Mouse (Mus musculus) intestine, embryonic 14.5 days (tissue): ENCODE results near the gene B3galnt1. TPM values are rescaled to one million over a fixed set of nuclear protein-coding genes. Genes with fewer than 3 reads are reported as not detected.
A peak's percentile ranks its signal among the peaks of the same experiment; 100 is the strongest.

Experiments used
- ATAC-seq: fragments of 200-750 bp; cut with Nextera tagmentation; replicated peaks from 2 replicates; pipeline ENCODE4 v1.8.0; 2017; ENCODE audit warnings: low read depth, moderate number of reproducible peaks, moderate TSS enrichment, moderate library complexity; ENCODE audit not compliant: low FRiP score, low TSS enrichment
- DNase-seq: peaks from one replicate; pipeline ENCODE4 v3.0.0-alpha.2; 2018; ENCODE audit warnings: low spot score
- H3K27ac ChIP-seq: fragments of 300-500 bp; sonication (generic); 2 replicates; pipeline ENCODE4 v1.5.1; 2014; ENCODE audit warnings: low read depth, mild to moderate bottlenecking, control low read depth
- H3K27me3 ChIP-seq: fragments of 300-500 bp; sonication (generic); replicated peaks from 2 replicates; pipeline ENCODE4 v1.6.1; 2014; ENCODE audit warnings: low read length, control low read depth; ENCODE audit not compliant: control insufficient read depth, insufficient read depth
- H3K36me3 ChIP-seq: fragments of 300-500 bp; sonication (generic); 2 replicates; pipeline ENCODE4 v1.6.1; 2014; ENCODE audit warnings: low read length, control low read depth; ENCODE audit not compliant: control insufficient read depth, insufficient read depth
- H3K4me1 ChIP-seq: fragments of 300-500 bp; sonication (generic); replicated peaks from 2 replicates; pipeline ENCODE4 v1.6.1; 2014; ENCODE audit warnings: low read length, control low read depth, mixed read lengths; ENCODE audit not compliant: control insufficient read depth, insufficient read depth
- H3K4me2 ChIP-seq: fragments of 300-500 bp; sonication (generic); 2 replicates; pipeline ENCODE4 v1.6.1; 2014; ENCODE audit warnings: low read length
- H3K4me3 ChIP-seq: fragments of 300-500 bp; sonication (generic); 2 replicates; pipeline ENCODE4 v1.5.1; 2014; ENCODE audit warnings: low read depth, low read length, control low read depth, mixed read lengths
- H3K9ac ChIP-seq: fragments of 300-500 bp; sonication (generic); 2 replicates; pipeline ENCODE4 v1.6.1; 2014; ENCODE audit warnings: mild to moderate bottlenecking, low read length
- H3K9me3 ChIP-seq: fragments of 300-500 bp; sonication (generic); 2 replicates; pipeline ENCODE4 v1.6.1; 2016; ENCODE audit warnings: low read length, control low read depth; ENCODE audit not compliant: control insufficient read depth
- WGBS: fragments of 180-500 bp; shearing (Covaris S2); extraction: QIAGEN DNeasy Blood & Tissue Kit; methylation state at CpG from one replicate; pipeline ENCODE4 v1.1.7; 2014; 5-methylcytosine and 5-hydroxymethylcytosine counted together
- polyA plus RNA-seq: library from polyadenylated mRNA; unstranded; fragments of >200 nt; fragmentation: Nextera tagmentation; extraction: Ambion mirVana; gene quantifications from 2 replicates; pipeline ENCODE4 v1.2.1, GENCODE M21; 2014

Gene B3galnt1
- polyA plus RNA-seq, 1 experiment from 2014 or later: 36.5 TPM

- H3K4me3 ChIP-seq: no peak overlapping the region
- ATAC-seq (no peak), DNase-seq (no peak)
- H3K9ac ChIP-seq: no peak overlapping the region
- no peaks in the 10 kb centered on the region for H3K27me3 ChIP-seq
- no peaks in the 10 kb centered on the region for H3K9me3 ChIP-seq
- no peaks in the 10 kb centered on the region for H3K4me1 ChIP-seq
- no peak overlapping the region for H3K27ac ChIP-seq
- WGBS: 78% methylated on average over 1 of the region's 1 CpGs
- H3K4me2 ChIP-seq: no peak overlapping the region
- H3K36me3 ChIP-seq: no peaks in the 10 kb centered on the region
Observed at GRCm38 (mm10) chr3:69606923-69607322, 8.2 kb upstream of the B3galnt1 start.

DNA sequence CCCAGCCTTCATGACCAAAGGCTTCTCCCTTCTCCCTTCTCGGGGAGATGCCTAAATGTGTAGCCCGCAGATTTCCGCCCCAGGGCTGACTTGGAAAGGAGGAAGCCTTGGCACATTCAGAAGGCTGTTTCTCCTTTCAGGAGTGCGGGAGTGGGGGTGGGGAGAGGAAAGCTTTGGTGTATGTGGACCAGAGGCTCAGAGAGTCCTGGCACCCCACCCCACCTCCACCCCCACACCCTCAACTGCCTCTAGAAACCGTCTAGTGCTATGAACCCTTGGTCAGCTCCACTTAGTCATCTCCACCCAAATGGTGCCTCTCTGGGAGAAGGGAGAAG is 373 bp upstream of the B3galnt1 start:
- Histone ChIP-seq H3K4me1 (peaks cover 4% of the 10 kb centered on the region; the same call in 1 of the 2 replicates), H3K4me3 (peak overlapping the region; percentile 80), H3K27me3 (no peaks in the 10 kb centered on the region), H3K36me3 (no peaks in the 10 kb centered on the region), H3K9ac (peak overlapping the region; percentile 77), H3K4me2 (peak overlapping the region; percentile 74), H3K9me3 (no peaks in the 10 kb centered on the region), H3K27ac (no peak overlapping the region)
- 23% methylated on average over 5 of the region's 5 CpGs for WGBS
- DNase-seq (no peak), ATAC-seq (peak; percentile 26; the same call in 1 of the 2 replicates)

- Histone ChIP-seq H3K27ac (peak overlapping the region; percentile 69; the same call in 1 of the 2 replicates), H3K9me3 (no peaks in the 10 kb centered on the region), H3K27me3 (no peaks in the 10 kb centered on the region), H3K4me1 (peaks cover 4% of the 10 kb centered on the region; the same call in 1 of the 2 replicates), H3K9ac (peak overlapping the region; percentile 77), H3K4me3 (peak overlapping the region; percentile 80), H3K36me3 (no peaks in the 10 kb centered on the region), H3K4me2 (peak overlapping the region; percentile 74)
- no peak for ATAC-seq
- WGBS: 16% methylated on average over 7 of the region's 7 CpGs
- no peak for DNase-seq
Observed at GRCm38 (mm10) chr3:69597816-69598215, 944 bp downstream of the B3galnt1 start.

DNA sequence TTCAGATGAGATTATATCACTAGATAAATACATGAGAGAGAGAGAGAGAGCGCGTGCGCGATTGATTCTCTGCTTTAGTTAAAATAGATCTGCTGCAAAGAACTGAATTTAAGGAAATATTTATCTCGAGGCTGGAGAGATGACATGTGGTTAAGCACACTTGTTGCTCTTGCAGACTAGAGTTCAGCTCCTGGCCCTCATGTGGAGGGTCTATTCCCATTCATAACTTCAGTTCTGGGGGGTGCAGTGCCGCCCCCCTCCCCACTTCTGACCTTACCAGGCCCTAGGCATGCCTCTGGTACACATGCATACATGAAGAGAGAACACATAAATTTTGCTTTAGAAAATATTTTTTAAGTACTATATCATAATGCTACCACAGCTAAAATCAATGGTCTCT is 1.5 kb downstream of the B3galnt1 start:
- Histone ChIP-seq H3K4me3 (peak overlapping the region; percentile 80), H3K27ac (no peak overlapping the region), H3K9ac (peak overlapping the region; percentile 77; the same call in 1 of the 2 replicates), H3K4me2 (peak overlapping the region; percentile 74), H3K27me3 (no peaks in the 10 kb centered on the region), H3K36me3 (no peaks in the 10 kb centered on the region), H3K9me3 (no peaks in the 10 kb centered on the region), H3K4me1 (peaks cover 4% of the 10 kb centered on the region; the same call in 1 of the 2 replicates)
- no peak for ATAC-seq
- DNase-seq: no peak
- 81% methylated on average over 6 of the region's 6 CpGs for WGBS

GRCm38 (mm10) chr3:69596116-69596515 is 2.6 kb downstream of the B3galnt1 start:
- H3K27me3 ChIP-seq: no peaks in the 10 kb centered on the region
- WGBS: 79% methylated on average over 3 of the region's 3 CpGs
- no peaks in the 10 kb centered on the region for H3K36me3 ChIP-seq
- peaks cover 4% of the 10 kb centered on the region; the same call in 1 of the 2 replicates for H3K4me1 ChIP-seq
- DNase-seq: no peak
- no peak overlapping the region for H3K27ac ChIP-seq
- H3K4me3 ChIP-seq: no peak overlapping the region
- no peak overlapping the region for H3K4me2 ChIP-seq
- H3K9ac ChIP-seq: no peak overlapping the region
- H3K9me3 ChIP-seq: no peaks in the 10 kb centered on the region
- no peak for ATAC-seq

DNA sequence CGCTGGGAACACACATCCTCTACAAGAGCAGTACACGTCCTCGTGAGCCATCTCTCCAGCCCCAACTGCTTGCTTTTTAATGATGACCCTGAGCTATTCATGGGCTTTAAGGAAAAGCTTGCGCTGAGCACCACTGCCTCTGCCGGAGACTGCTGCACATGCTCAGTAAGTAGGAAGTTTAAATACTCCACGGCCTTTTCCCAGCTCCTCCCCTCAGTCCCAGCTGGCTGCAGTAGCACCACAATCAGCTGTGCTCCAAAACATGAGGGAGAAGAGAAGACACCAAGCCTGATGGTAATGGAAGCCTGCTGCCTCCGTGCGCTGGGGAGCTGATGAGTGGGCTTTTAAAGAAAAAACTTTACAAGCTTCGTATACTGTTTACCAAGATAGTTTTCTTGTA is 4.7 kb downstream of the B3galnt1 start:
- Histone ChIP-seq H3K4me3 (no peak overlapping the region), H3K9me3 (no peaks in the 10 kb centered on the region), H3K27me3 (no peaks in the 10 kb centered on the region), H3K4me2 (no peak overlapping the region), H3K9ac (no peak overlapping the region), H3K27ac (no peak overlapping the region), H3K36me3 (no peaks in the 10 kb centered on the region), H3K4me1 (peaks cover 4% of the 10 kb centered on the region; the same call in 1 of the 2 replicates)
- ATAC-seq (no peak), DNase-seq (no peak)
- WGBS: 62% methylated on average over 9 of the region's 9 CpGs

DNA sequence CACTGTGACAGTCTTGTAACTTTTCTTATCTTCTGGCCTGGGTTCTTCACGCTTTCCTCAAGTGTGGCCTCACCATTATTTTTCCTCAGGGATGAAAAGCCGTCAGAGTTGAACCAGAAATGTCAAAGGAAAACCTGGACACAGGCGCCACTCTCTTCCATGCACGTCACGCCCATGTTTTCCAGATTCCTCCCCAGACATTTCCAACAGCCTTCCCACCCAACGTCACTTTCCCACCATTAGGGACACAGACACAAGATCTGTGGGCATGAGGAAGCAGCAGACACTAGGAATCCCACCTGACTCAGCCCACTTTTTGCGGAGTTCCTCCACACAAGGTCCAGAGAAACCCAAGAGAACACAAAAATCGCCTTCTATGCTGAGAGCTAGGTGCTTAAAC is 5.3 kb downstream of the B3galnt1 start:
- Histone ChIP-seq H3K4me2 (no peak overlapping the region), H3K27me3 (no peaks in the 10 kb centered on the region), H3K9me3 (no peaks in the 10 kb centered on the region), H3K9ac (no peak overlapping the region), H3K27ac (no peak overlapping the region), H3K4me3 (no peak overlapping the region), H3K36me3 (no peaks in the 10 kb centered on the region), H3K4me1 (peaks cover 4% of the 10 kb centered on the region; the same call in 1 of the 2 replicates)
- ATAC-seq (no peak), DNase-seq (no peak)
- WGBS: 90% methylated on average over 8 of the region's 8 CpGs

DNA sequence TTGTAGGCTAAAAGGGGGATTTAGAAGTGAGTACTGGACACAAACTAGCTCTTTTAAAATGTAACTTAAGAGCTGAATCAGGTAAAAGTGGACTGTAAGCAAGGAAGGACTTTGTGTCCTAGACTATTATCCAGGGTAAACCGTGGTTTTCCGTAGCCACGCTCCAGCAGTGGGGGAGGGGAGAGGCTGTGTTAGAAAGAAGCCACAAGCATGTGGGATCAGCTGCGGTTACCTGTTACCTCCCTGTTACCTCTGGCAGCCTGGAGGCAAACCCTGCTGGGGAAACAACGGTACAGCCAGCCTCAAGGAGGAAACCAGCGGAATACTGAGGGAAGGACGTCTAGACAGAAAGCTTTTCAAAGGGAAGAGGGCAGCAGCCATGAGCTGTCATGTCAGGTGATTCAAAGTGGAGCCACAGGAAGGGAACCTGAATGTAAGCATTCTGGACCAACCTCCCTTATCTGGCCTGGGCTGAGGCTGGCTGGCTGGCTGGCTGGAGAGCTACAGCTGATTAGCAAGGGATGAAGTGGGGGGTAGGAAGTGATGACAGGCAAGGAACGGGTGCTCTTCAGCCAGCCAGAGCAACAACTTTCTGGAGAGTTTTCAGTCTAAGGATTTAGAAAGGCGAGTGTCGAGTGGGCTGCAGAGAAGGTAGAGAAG is 10.5 kb downstream of the B3galnt1 start:
- H3K27me3 ChIP-seq: no peaks in the 10 kb centered on the region
- no peaks in the 10 kb centered on the region for H3K9me3 ChIP-seq
- H3K9ac ChIP-seq: no peak overlapping the region
- no peak for DNase-seq
- H3K4me3 ChIP-seq: no peak overlapping the region
- no peak overlapping the region for H3K27ac ChIP-seq
- no peak overlapping the region for H3K4me2 ChIP-seq
- no peaks in the 10 kb centered on the region for H3K4me1 ChIP-seq
- no peak for ATAC-seq
- H3K36me3 ChIP-seq: no peaks in the 10 kb centered on the region
- 46% methylated on average over 10 of the region's 10 CpGs for WGBS

DNA sequence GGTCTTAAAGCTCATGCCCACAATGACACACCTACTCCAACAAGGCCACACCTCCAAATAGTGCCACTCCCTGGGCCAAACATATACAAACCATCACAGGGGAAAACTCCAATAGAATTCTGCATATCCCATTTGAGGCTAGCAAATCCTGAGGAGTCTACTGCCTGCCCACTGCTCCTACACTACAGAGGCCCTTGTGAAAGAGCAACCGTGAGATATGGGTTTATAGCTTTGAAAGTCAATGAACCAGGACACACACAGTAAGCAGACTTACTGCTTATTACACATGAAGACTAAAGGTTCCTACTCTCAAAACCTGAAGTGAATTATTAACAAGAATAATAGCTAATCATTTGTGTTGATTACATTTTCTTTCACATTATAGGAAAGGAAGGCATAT is 15.0 kb downstream of the B3galnt1 start:
- Histone ChIP-seq H3K9me3 (no peaks in the 10 kb centered on the region), H3K27me3 (no peaks in the 10 kb centered on the region), H3K4me2 (no peak overlapping the region), H3K9ac (no peak overlapping the region), H3K4me1 (no peaks in the 10 kb centered on the region), H3K36me3 (no peaks in the 10 kb centered on the region), H3K4me3 (no peak overlapping the region), H3K27ac (no peak overlapping the region)
- DNase-seq (no peak), ATAC-seq (no peak)
- 84% methylated on average over 1 of the region's 1 CpGs for WGBS
